ENCODE assay signal across 9 mouse cellular contexts in genomic region chr1:87070720-87071119, GRCm38 (mm10). TPM values are rescaled to one million over a fixed set of nuclear protein-coding genes. Genes with fewer than 3 reads are reported as not detected.
A peak's percentile ranks its signal among the peaks of the same experiment; 100 is the strongest.
DNase-seq lines count a peak whose midpoint lies in the region; ATAC-seq and TF ChIP-seq lines count a peak whose summit lies in the region.
"Had no signal": no experiment of that assay in that cellular context is flagged by ENCODE, and none has a peak within 500 bp of the region (broad histone marks: within the 10 kb centered on the region; RNA-seq: fewer than 3 reads in every experiment).

No protein-coding gene starts in this region.

- no peak overlapping the region for H3K9ac ChIP-seq in liver, embryonic 15.5 days
- H3K9ac ChIP-seq in stomach, embryonic 14.5 days (replicated peaks; ENCODE audit: low read depth, low read length), result no peak overlapping the region
- H3K9ac ChIP-seq: embryonic facial prominence, embryonic 15.5 days had no signal

- H3K4me1 ChIP-seq in embryonic facial prominence, embryonic 10.5 days, result peaks cover 15% of the 10 kb centered on the region; the same call in 1 of the 2 replicates
- no peaks in the 10 kb centered on the region for H3K4me1 ChIP-seq in liver, embryonic 15.5 days (replicated peaks)
- H3K4me1 ChIP-seq in stomach, embryonic 14.5 days (ENCODE audit: control insufficient read depth, insufficient read depth, low read length), result no peaks in the 10 kb centered on the region

- ATAC-seq in liver, embryonic 15.5 days (ENCODE audit: insufficient read depth), result peak; percentile 54; the same call in 1 of the 2 replicates
- peak; percentile 42; the same call in 1 of the 2 replicates for ATAC-seq in stomach, embryonic 14.5 days (ENCODE audit: insufficient number of reproducible peaks, insufficient read depth, low FRiP score, low read depth)

- no peaks in the 10 kb centered on the region for H3K27me3 ChIP-seq in embryonic facial prominence, embryonic 10.5 days (replicated peaks; ENCODE audit: low read depth, poor library complexity, severe bottlenecking)
- H3K27me3 ChIP-seq in liver, embryonic 15.5 days, result no peaks in the 10 kb centered on the region
- no peaks in the 10 kb centered on the region for H3K27me3 ChIP-seq in stomach, embryonic 14.5 days (ENCODE audit: control insufficient read depth, insufficient read depth, low read length)
- H3K27me3 ChIP-seq: embryonic facial prominence, embryonic 15.5 days had no signal

- no peaks in the 10 kb centered on the region for H3K9me3 ChIP-seq in embryonic facial prominence, embryonic 10.5 days
- H3K9me3 ChIP-seq in liver, embryonic 15.5 days (replicated peaks), result no peaks in the 10 kb centered on the region
- no peaks in the 10 kb centered on the region for H3K9me3 ChIP-seq in stomach, embryonic 14.5 days (ENCODE audit: control insufficient read depth, low read depth, low read length)
- H3K9me3 ChIP-seq: embryonic facial prominence, embryonic 15.5 days had no signal

- no peaks in the 10 kb centered on the region for H3K36me3 ChIP-seq in embryonic facial prominence, embryonic 10.5 days (replicated peaks)
- no peaks in the 10 kb centered on the region for H3K36me3 ChIP-seq in liver, embryonic 15.5 days (replicated peaks)
- no peaks in the 10 kb centered on the region for H3K36me3 ChIP-seq in stomach, embryonic 14.5 days (ENCODE audit: control insufficient read depth, insufficient read depth, low read length)
- H3K36me3 ChIP-seq: embryonic facial prominence, embryonic 15.5 days had no signal

- H3K27ac ChIP-seq in layer of hippocampus, adult 2 months, result no peak overlapping the region
- no peak overlapping the region for H3K27ac ChIP-seq in embryonic facial prominence, embryonic 10.5 days (replicated peaks)
- no peak overlapping the region for H3K27ac ChIP-seq in liver, embryonic 15.5 days (replicated peaks)
- H3K27ac ChIP-seq in stomach, embryonic 14.5 days (ENCODE audit: low read length), result no peak overlapping the region
- H3K27ac ChIP-seq: embryonic facial prominence, embryonic 15.5 days had no signal

- H3K4me3 ChIP-seq in layer of hippocampus, adult 2 months, result no peak overlapping the region
- no peak overlapping the region for H3K4me3 ChIP-seq in embryonic facial prominence, embryonic 10.5 days
- no peak overlapping the region for H3K4me3 ChIP-seq in liver, embryonic 15.5 days (replicated peaks)
- H3K4me3 ChIP-seq in stomach, embryonic 14.5 days (ENCODE audit: low read depth, low read length), result no peak overlapping the region
- H3K4me3 ChIP-seq: embryonic facial prominence, embryonic 15.5 days had no signal

- H3K4me2 ChIP-seq in liver, embryonic 15.5 days, result no peak overlapping the region
- H3K4me2 ChIP-seq in stomach, embryonic 14.5 days (replicated peaks; ENCODE audit: low read depth, low read length), result no peak overlapping the region
- H3K4me2 ChIP-seq: embryonic facial prominence, embryonic 15.5 days had no signal

- DNase-seq in layer of hippocampus, adult 2 months (ENCODE audit: low spot score in 2 of 2), result no peak
- no peak for DNase-seq in layer of hippocampus, postnatal 10 days (ENCODE audit: low spot score in 2 of 2)
- peak; percentile 73 for DNase-seq in R1 (ENCODE audit: low read depth, low spot score)
- peak; percentile 38 for DNase-seq in embryonic facial prominence, embryonic 10.5 days (ENCODE audit: low spot score)
- no peak for DNase-seq in cerebellum, adult 11 months
- DNase-seq in gastrocnemius, postnatal 4 days (ENCODE audit: low spot score in 2 of 2), result no peak

- WGBS in embryonic facial prominence, embryonic 10.5 days, result 49% methylated on average over 16 of the region's 16 CpGs
- 37% methylated on average over 16 of the region's 16 CpGs for WGBS in liver, embryonic 15.5 days (ENCODE audit: insufficient replicate concordance)
- 50% methylated on average over 16 of the region's 16 CpGs for WGBS in stomach, embryonic 14.5 days

- TF ChIP-seq CTCF in layer of hippocampus, adult 2 months (conservative IDR thresholded peaks at IDR 0.05), result peak; percentile 71

RNA-seq across cellular contexts. Expression of gene Alppl2, which starts 19.0 kb away (rescaled TPM):
- not detected for total RNA-seq in layer of hippocampus, adult 2 months (2021)
- not detected for total RNA-seq in layer of hippocampus, postnatal 10 days (2021)
- not detected in 2 replicates for polyA plus RNA-seq in embryonic facial prominence, embryonic 10.5 days (2016; fragmentation: Nextera tagmentation; extraction: Ambion mirVana)
- polyA plus RNA-seq in liver, embryonic 15.5 days (2015; fragmentation: Nextera tagmentation; extraction: Ambion mirVana), result not detected in 2 replicates
- not detected in 2 replicates for polyA plus RNA-seq in stomach, embryonic 14.5 days (2014; fragmentation: Nextera tagmentation; extraction: Ambion mirVana)
- total RNA-seq in gastrocnemius, postnatal 4 days (2021), result not detected
- polyA plus RNA-seq: embryonic facial prominence, embryonic 15.5 days had no signal

RNA-seq across cellular contexts. Expression of gene Alpi, which starts 30.7 kb away (rescaled TPM):
- total RNA-seq in layer of hippocampus, adult 2 months (2021), result under 1 TPM in 1 of 2 experiments, not detected in 1; 0.15 TPM
- not detected for total RNA-seq in layer of hippocampus, postnatal 10 days (2021)
- polyA plus RNA-seq in embryonic facial prominence, embryonic 10.5 days (2016; fragmentation: Nextera tagmentation; extraction: Ambion mirVana), result not detected in 2 replicates
- 0.09 and 0.18 TPM in 2 replicates for polyA plus RNA-seq in liver, embryonic 15.5 days (2015; fragmentation: Nextera tagmentation; extraction: Ambion mirVana)
- polyA plus RNA-seq in stomach, embryonic 14.5 days (2014; fragmentation: Nextera tagmentation; extraction: Ambion mirVana), result 0.61 and 1.1 TPM in 2 replicates
- total RNA-seq in gastrocnemius, postnatal 4 days (2021), result not detected
- polyA plus RNA-seq: embryonic facial prominence, embryonic 15.5 days had no signal

RNA-seq across cellular contexts. Expression of gene Akp3, which starts 54.1 kb away (rescaled TPM):
- total RNA-seq in layer of hippocampus, adult 2 months (2021), result not detected
- total RNA-seq in layer of hippocampus, postnatal 10 days (2021), result not detected
- polyA plus RNA-seq in embryonic facial prominence, embryonic 10.5 days (2016; fragmentation: Nextera tagmentation; extraction: Ambion mirVana), result not detected in 2 replicates
- not detected in 2 replicates for polyA plus RNA-seq in liver, embryonic 15.5 days (2015; fragmentation: Nextera tagmentation; extraction: Ambion mirVana)
- not detected in 2 replicates for polyA plus RNA-seq in stomach, embryonic 14.5 days (2014; fragmentation: Nextera tagmentation; extraction: Ambion mirVana)
- not detected for total RNA-seq in gastrocnemius, postnatal 4 days (2021)
- polyA plus RNA-seq: embryonic facial prominence, embryonic 15.5 days had no signal

Comparison
In these comparisons a context has a peak if more than half of its experiments do, and no peak if none do; other contexts are left out.
1. DNase-seq: peak in R1 (single experiment) and embryonic facial prominence, embryonic 10.5 days (single experiment); none in layer of hippocampus, adult 2 months (0 of 2), layer of hippocampus, postnatal 10 days (0 of 2), cerebellum, adult 11 months (single experiment) and gastrocnemius, postnatal 4 days (0 of 2).